Mouse (Mus musculus) myocyte (in vitro differentiated cells): ENCODE data around the gene Rnaseh1.

Experiments used
- CEBPB ChIP-seq: IDR thresholded peaks from 2 replicates; pipeline ENCODE4 v1.6.1; 2011; ENCODE audit warnings: mild to moderate bottlenecking, moderate library complexity; ENCODE audit not compliant: poor library complexity, insufficient read depth, severe bottlenecking
- E2F4 ChIP-seq: IDR thresholded peaks from one replicate; pipeline ENCODE4 v1.6.1; 2011; ENCODE audit warnings: mild to moderate bottlenecking, control low read depth, moderate library complexity; ENCODE audit not compliant: insufficient read depth
- MAX ChIP-seq: IDR thresholded peaks from one replicate; pipeline ENCODE4 v1.6.1; 2011; ENCODE audit warnings: low read depth, mild to moderate bottlenecking, control low read depth
- MYOD1 ChIP-seq, 3 experiments: IDR thresholded peaks; one replicate each; pipeline ENCODE4 v1.6.1; 2011; ENCODE audit warnings: control low read depth in 2 of 3, low read depth in 2 of 3, mild to moderate bottlenecking in 2 of 3, moderate library complexity in 1 of 3; ENCODE audit not compliant: insufficient read length in 2 of 3, control insufficient read depth in 1 of 3
- MYOG ChIP-seq, 3 experiments: IDR thresholded peaks; one replicate each; pipeline ENCODE4 v1.6.1; 2011; ENCODE audit warnings: control low read depth in 2 of 3, low read depth in 2 of 3, mild to moderate bottlenecking in 2 of 3; ENCODE audit not compliant: insufficient read length in 2 of 3, control insufficient read depth in 1 of 3, insufficient read depth in 1 of 3
- POLR2A ChIP-seq: IDR thresholded peaks from one replicate; pipeline ENCODE4 v1.6.1; 2011; ENCODE audit warnings: low read depth, mild to moderate bottlenecking, control low read depth, moderate library complexity; ENCODE audit not compliant: insufficient read length
- POLR2AphosphoS2 ChIP-seq: IDR thresholded peaks from one replicate; pipeline ENCODE4 v1.6.1; 2011; ENCODE audit warnings: low read depth, control low read depth; ENCODE audit not compliant: insufficient read length
- REST ChIP-seq: IDR thresholded peaks from one replicate; pipeline ENCODE4 v1.6.1; 2011; ENCODE audit warnings: mild to moderate bottlenecking, control low read depth, moderate library complexity; ENCODE audit not compliant: insufficient read depth, insufficient read length
- SRF ChIP-seq: IDR thresholded peaks from one replicate; pipeline ENCODE4 v1.6.1; 2011; ENCODE audit warnings: low read depth; ENCODE audit not compliant: control insufficient read depth, insufficient read length
- TCF12 ChIP-seq: IDR thresholded peaks from one replicate; pipeline ENCODE4 v1.6.1; 2011; ENCODE audit warnings: mild to moderate bottlenecking, control low read depth; ENCODE audit not compliant: poor library complexity, insufficient read depth, severe bottlenecking
- TCF3 ChIP-seq: IDR thresholded peaks from one replicate; pipeline ENCODE4 v1.6.1; 2011; ENCODE audit warnings: low read depth, control low read depth; ENCODE audit not compliant: insufficient read length
- USF1 ChIP-seq: IDR thresholded peaks from one replicate; pipeline ENCODE4 v1.6.1; 2011; ENCODE audit warnings: low read depth, mild to moderate bottlenecking, control low read depth, moderate library complexity

DNA sequence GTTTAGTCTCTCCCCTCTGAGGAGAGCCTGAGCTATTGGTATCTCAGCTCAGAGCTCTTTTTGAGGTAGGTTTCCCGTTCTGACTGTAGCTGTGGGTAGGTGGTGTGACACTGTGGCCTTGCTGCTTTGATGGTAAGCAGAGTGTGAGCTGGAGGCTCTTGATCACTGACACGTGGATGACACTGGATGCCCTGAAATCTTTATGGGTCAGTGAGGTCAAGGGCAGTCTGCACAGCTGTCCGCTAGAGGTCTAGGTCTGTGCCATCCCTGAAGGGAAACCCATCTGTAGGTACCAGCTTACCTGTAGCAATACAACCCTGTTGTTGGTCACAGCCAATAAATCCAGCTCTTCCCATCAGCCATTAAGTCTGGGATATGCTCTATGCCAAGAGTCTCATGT is 36.4 kb downstream of the Rnaseh1 start:
- no peak for TF ChIP-seq TCF12
- no peak for TF ChIP-seq POLR2A
- TF ChIP-seq MYOG (IDR thresholded peaks at IDR 0.05; ENCODE audit: control insufficient read depth in 1 of 3, insufficient read depth in 1 of 3, insufficient read length in 2 of 3, low read depth in 2 of 3) = no peak
- no peak for TF ChIP-seq MAX
- no peak for TF ChIP-seq E2F4
- TF ChIP-seq REST = no peak
- TF ChIP-seq POLR2AphosphoS2 = no peak
- TF ChIP-seq MYOD1 (IDR thresholded peaks at IDR 0.05; ENCODE audit: control insufficient read depth in 1 of 3, insufficient read length in 2 of 3, low read depth in 2 of 3) = no peak
- no peak for TF ChIP-seq USF1
- no peak for TF ChIP-seq CEBPB
- no peak for TF ChIP-seq TCF3
- TF ChIP-seq SRF = no peak
